Mouse (Mus musculus) heart, postnatal 0 days (tissue): ENCODE data around the gene Cnst.

Experiments used
- CTCF ChIP-seq: IDR thresholded peaks from 2 replicates; pipeline ENCODE4 v1.5.1; 2016; ENCODE audit warnings: antibody characterized with exemption, control low read depth, low read depth
- EP300 ChIP-seq: IDR thresholded peaks from 2 replicates; pipeline ENCODE4 v1.6.1; 2016; ENCODE audit warnings: antibody characterized with exemption, low read depth

- TF ChIP-seq CTCF: no peak
- no peak for TF ChIP-seq EP300
Measured at GRCm38 (mm10) chr1:179559446-179560194, 13.4 kb downstream of the Cnst start.
